Mouse (Mus musculus) intestine, postnatal 0 days (tissue): Measurements from ENCODE around the gene Fadd. TPM values are rescaled to one million over a fixed set of nuclear protein-coding genes. Genes with fewer than 3 reads are reported as not detected.

Experiments used
- ATAC-seq: fragments of 200-750 bp; cut with Nextera tagmentation; 2 replicates; pipeline ENCODE4 v1.8.0; 2017; ENCODE audit warnings: mild to moderate bottlenecking, moderate TSS enrichment, moderate library complexity
- H3K27ac ChIP-seq: fragments of 300-500 bp; sonication (generic); 2 replicates; pipeline ENCODE4 v1.5.1; 2014; ENCODE audit warnings: mild to moderate bottlenecking, low read depth, low read length, moderate library complexity
- H3K27me3 ChIP-seq: fragments of 300-500 bp; sonication (generic); replicated peaks from 2 replicates; pipeline ENCODE4 v1.6.1; 2014; ENCODE audit warnings: low read length, mixed read lengths; ENCODE audit not compliant: control insufficient read depth, insufficient read depth
- H3K36me3 ChIP-seq: fragments of 300-500 bp; sonication (generic); 2 replicates; pipeline ENCODE4 v1.6.1; 2014; ENCODE audit warnings: mild to moderate bottlenecking, moderate library complexity; ENCODE audit not compliant: control insufficient read depth, insufficient read depth
- H3K4me1 ChIP-seq: fragments of 300-500 bp; sonication (generic); replicated peaks from 2 replicates; pipeline ENCODE4 v1.6.1; 2014; ENCODE audit warnings: antibody characterized with exemption, low read length, mixed read lengths; ENCODE audit not compliant: control insufficient read depth, insufficient read depth
- H3K4me2 ChIP-seq: fragments of 300-500 bp; sonication (generic); replicated peaks from 2 replicates; pipeline ENCODE4 v1.6.1; 2014; ENCODE audit warnings: low read depth, mild to moderate bottlenecking, moderate library complexity
- H3K4me3 ChIP-seq: fragments of 300-500 bp; sonication (generic); 2 replicates; pipeline ENCODE4 v1.5.1; 2014; ENCODE audit warnings: low read depth, low read length
- H3K9ac ChIP-seq: fragments of 300-500 bp; sonication (generic); 2 replicates; pipeline ENCODE4 v1.6.1; 2014; ENCODE audit warnings: mild to moderate bottlenecking, low read depth, low read length
- H3K9me3 ChIP-seq: fragments of 300-500 bp; sonication (generic); 2 replicates; pipeline ENCODE4 v1.6.1; 2016; ENCODE audit warnings: mixed run types; ENCODE audit not compliant: control insufficient read depth
- CTCF ChIP-seq: sonication (generic); IDR thresholded peaks from 2 replicates; pipeline ENCODE4 v1.5.1; 2016; ENCODE audit warnings: low read depth, mild to moderate bottlenecking, control low read depth, antibody characterized with exemption, moderate library complexity
- WGBS: fragments of 180-500 bp; shearing (Covaris S2); extraction: QIAGEN DNeasy Blood & Tissue Kit; methylation state at CpG from one replicate; pipeline ENCODE4 v1.1.7; 2014; 5-methylcytosine and 5-hydroxymethylcytosine counted together
- polyA plus RNA-seq: library from polyadenylated mRNA; unstranded; fragments of >200 nt; fragmentation: Nextera tagmentation; extraction: Ambion mirVana; gene quantifications from 2 replicates; pipeline ENCODE4 v1.2.1, GENCODE M21; 2015

The Fadd gene
- polyA plus RNA-seq: 12.5 and 13.4 TPM in 2 replicates

GRCm38 (mm10) chr7:144582284-144582980 lies at the start of gene Fadd:
TSS of gene Fadd (minus strand) at chr7:144582463.
- peak within 1 kb of the TSS; percentile 65 for H3K4me3 ChIP-seq
- no peaks in the 10 kb centered on the region for H3K27me3 ChIP-seq
- H3K27ac ChIP-seq: peak within 1 kb of the TSS; percentile 90
- no peaks in the 10 kb centered on the region for H3K9me3 ChIP-seq
- TF ChIP-seq CTCF: no peak
- peak within 1 kb of the TSS; percentile 71 for H3K4me2 ChIP-seq
- peaks cover 24% of the 10 kb centered on the region; the same call in 1 of the 2 replicates for H3K36me3 ChIP-seq
- 2% methylated on average over 34 of the region's 34 CpGs for WGBS
- H3K4me1 ChIP-seq: peaks cover 4% of the 10 kb centered on the region; the same call in 1 of the 2 replicates
- peak within 1 kb of the TSS; percentile 60 for H3K9ac ChIP-seq
- peak; percentile 76 for ATAC-seq

- no peak overlapping the region for H3K9ac ChIP-seq
- no peaks in the 10 kb centered on the region for H3K4me1 ChIP-seq
- no peaks in the 10 kb centered on the region for H3K27me3 ChIP-seq
- no peak for ATAC-seq
- no peaks in the 10 kb centered on the region for H3K36me3 ChIP-seq
- H3K4me3 ChIP-seq: no peak overlapping the region
- TF ChIP-seq CTCF: no peak
- no peaks in the 10 kb centered on the region for H3K9me3 ChIP-seq
- no peak overlapping the region for H3K27ac ChIP-seq
- no peak overlapping the region for H3K4me2 ChIP-seq
- WGBS: 86% methylated on average over 3 of the region's 3 CpGs
These were observed 48.4 kb upstream of the Fadd start for GRCm38 (mm10) chr7:144630622-144631021.

- no peak overlapping the region for H3K4me2 ChIP-seq
- no peaks in the 10 kb centered on the region for H3K4me1 ChIP-seq
- no peaks in the 10 kb centered on the region for H3K9me3 ChIP-seq
- no peaks in the 10 kb centered on the region for H3K27me3 ChIP-seq
- TF ChIP-seq CTCF: no peak
- no peak overlapping the region for H3K4me3 ChIP-seq
- WGBS: 39% methylated on average over 3 of the region's 3 CpGs
- no peak for ATAC-seq
- H3K36me3 ChIP-seq: no peaks in the 10 kb centered on the region
- no peak overlapping the region for H3K27ac ChIP-seq
- H3K9ac ChIP-seq: no peak overlapping the region
These were observed 46.2 kb upstream of the Fadd start for GRCm38 (mm10) chr7:144628334-144628915.

GRCm38 (mm10) chr7:144627606-144628333 lies 45.5 kb upstream of the Fadd start:
- Histone ChIP-seq H3K4me2 (no peak overlapping the region), H3K27ac (no peak overlapping the region), H3K9me3 (no peaks in the 10 kb centered on the region), H3K27me3 (no peaks in the 10 kb centered on the region), H3K36me3 (no peaks in the 10 kb centered on the region), H3K9ac (no peak overlapping the region), H3K4me3 (no peak overlapping the region), H3K4me1 (no peaks in the 10 kb centered on the region)
- no peak for ATAC-seq
- 71% methylated on average over 13 of the region's 13 CpGs for WGBS
- no peak for TF ChIP-seq CTCF

- WGBS: 74% methylated on average over 2 of the region's 2 CpGs
- no peak overlapping the region for H3K27ac ChIP-seq
- 0 out of 2 replicates have a peak, but pooled peaks cover 5% of the 10 kb centered on the region for H3K9me3 ChIP-seq
- ATAC-seq: no peak
- H3K4me3 ChIP-seq: no peak overlapping the region
- no peaks in the 10 kb centered on the region for H3K36me3 ChIP-seq
- no peaks in the 10 kb centered on the region for H3K27me3 ChIP-seq
- TF ChIP-seq CTCF: no peak
- no peak overlapping the region for H3K4me2 ChIP-seq
- no peaks in the 10 kb centered on the region for H3K4me1 ChIP-seq
- no peak overlapping the region for H3K9ac ChIP-seq
These were observed 43.8 kb upstream of the Fadd start for GRCm38 (mm10) chr7:144626042-144626441.
